Mouse (Mus musculus) frontal cortex, postnatal 10 days (tissue): ENCODE data around the gene Oxa1l.

ENCODE experiments used
- DNase-seq, 2 experiments: peaks; one replicate each; pipeline ENCODE4 v3.0.0; 2022; ENCODE audit warnings: low spot score in 2 of 2, mixed read lengths in 1 of 2

The Oxa1l gene

DNA sequence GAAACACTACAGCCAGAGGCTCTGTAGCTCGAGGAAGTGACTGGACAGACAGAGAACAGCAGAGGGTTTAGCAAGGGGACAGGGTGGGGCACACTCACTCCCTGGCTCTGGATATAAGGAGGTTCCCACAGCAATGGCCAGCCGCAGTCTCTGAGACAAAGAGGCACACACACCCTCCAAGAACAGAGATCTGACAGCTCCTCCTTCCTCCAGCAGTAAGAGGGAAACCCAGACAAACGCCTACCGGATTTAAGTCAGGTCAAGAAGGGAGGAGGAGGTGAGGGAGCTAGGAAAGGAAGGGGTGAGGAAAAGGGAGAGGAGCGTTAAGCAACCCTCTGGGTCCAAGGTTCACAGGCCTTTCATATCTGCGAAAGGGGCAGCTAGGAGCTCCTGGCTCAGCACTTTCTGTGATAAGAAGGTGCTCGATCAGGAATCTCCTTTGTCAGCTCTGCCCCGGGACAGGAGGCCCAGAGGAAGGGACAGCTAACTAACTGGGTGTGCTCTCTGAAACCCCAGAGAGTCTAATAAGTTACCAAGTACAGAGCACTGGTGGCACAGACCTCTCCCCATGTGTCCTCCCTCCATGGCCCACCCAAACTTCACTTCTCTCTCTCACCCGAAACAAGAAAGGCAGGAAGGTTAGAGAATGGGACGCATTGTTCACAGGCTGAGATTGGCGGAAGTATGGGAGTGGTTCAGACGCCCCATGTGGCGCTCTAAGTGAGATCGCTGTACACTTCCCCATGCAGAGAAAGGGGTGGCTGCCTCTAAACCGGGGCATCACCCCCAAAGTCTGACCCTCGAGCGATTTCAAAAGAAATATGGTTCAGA, 49.6 kb downstream of the Oxa1l start:
- no peak for DNase-seq

DNA sequence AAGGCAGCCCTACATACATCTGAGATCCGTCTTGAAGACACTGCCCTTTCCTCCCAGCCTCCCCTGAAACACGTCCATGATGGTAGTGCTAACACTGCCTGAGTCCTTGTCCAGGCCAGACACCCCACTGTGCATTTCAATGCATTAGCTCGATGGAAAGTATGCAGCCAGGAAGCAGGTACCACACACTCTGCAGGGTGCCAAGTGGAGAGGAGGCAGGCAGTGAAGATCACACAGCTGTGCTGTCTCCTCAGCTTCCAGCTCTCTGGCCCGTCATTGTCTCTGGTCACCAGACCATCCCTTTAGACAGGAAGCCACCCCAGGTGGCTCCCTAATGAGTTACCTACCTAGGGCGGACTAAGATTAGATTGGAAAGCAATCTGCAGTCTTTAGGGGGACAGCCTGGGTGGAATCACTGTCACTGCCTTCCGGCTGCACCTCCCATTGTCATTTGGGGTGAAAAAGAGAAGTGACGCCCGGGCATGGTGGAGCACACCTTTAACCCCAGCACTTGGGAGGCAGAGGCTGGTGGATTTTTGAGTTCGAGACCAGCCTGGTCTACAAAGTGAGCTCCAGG, 51.5 kb downstream of the Oxa1l start:
- DNase-seq, result no peak

GRCm38 (mm10) chr14:54412629-54413170, 52.1 kb downstream of the Oxa1l start:
- DNase-seq, result no peak

DNA sequence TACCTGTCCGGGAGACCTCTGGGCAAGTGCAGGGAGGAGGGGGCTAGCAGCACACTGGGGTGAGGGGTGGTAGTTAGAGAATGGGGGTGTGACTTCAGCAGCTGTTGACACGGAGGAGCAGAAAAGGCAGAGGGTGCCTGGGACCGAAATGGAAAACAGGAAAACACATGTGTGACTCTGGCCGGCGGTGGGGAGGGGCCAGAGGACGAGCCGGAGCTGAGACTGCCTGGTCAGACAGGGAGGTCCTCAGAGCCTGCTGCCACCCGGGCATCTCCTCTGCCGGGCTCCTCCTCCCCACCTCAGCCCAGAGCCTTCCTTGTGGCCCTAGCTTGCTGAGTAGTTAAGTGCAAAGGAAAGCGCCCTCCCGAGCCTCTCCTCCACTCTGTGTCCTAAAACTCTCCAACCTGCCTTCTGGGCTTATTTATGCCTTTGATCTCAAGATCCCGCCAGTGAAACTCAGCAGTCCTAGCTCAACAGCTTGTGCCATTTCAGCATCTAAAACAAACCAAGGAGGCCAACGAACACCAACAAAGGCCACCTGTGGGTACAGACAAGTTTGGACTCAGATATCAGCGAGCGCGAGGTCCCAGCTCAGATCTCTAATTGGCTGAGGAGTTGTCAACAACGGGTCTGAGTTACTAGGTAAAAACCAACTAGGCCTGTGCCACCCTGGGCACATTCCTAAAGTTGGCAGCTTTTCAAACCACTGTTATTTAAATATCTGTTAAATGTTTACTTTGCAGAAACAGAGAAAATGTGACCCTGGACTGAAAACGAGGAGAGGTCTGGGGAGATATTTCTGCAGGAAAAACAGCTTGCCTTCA, 53.5 kb downstream of the Oxa1l start:
- no peak for DNase-seq

GRCm38 (mm10) chr14:54415241-54416020, 54.8 kb downstream of the Oxa1l start:
- DNase-seq, result no peak

DNA sequence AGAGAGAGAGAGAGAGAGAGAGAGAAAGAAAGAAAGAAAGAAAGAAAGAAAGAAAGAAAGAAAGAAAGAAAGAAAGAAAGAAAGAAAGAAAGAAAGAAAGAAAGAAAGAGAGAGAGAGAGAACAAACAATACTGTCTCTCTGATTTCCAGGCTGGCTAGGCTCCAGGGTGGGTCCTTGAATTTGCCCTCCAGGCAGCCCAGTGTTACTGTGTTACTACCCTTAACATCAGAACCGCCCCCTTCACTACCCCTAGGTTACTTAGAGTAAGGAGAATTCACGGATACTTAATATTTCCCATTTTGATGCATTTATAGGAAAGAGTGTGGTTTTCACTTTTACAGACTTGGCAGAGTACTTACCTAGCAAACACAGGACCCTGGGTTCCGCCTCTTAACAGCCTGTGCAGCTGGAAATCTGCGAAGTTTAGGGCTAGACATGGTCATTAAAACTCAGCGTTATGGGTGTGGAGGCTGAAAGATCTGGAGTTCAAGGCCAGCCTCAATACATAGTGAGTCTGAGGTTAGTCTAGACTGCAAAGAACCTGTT, 55.7 kb downstream of the Oxa1l start:
- DNase-seq, result no peak

- no peak for DNase-seq
Observed at GRCm38 (mm10) chr14:54416830-54417229, 56.2 kb downstream of the Oxa1l start.

- no peak for DNase-seq
Observed at GRCm38 (mm10) chr14:54417623-54418081, 57.0 kb downstream of the Oxa1l start, which contains the start of gene Slc7a7. Gene Slc7a7, minus strand, starts transcription at chr14:54417780.
